Mouse (Mus musculus): ENCODE results near the gene Prkca.

DNA sequence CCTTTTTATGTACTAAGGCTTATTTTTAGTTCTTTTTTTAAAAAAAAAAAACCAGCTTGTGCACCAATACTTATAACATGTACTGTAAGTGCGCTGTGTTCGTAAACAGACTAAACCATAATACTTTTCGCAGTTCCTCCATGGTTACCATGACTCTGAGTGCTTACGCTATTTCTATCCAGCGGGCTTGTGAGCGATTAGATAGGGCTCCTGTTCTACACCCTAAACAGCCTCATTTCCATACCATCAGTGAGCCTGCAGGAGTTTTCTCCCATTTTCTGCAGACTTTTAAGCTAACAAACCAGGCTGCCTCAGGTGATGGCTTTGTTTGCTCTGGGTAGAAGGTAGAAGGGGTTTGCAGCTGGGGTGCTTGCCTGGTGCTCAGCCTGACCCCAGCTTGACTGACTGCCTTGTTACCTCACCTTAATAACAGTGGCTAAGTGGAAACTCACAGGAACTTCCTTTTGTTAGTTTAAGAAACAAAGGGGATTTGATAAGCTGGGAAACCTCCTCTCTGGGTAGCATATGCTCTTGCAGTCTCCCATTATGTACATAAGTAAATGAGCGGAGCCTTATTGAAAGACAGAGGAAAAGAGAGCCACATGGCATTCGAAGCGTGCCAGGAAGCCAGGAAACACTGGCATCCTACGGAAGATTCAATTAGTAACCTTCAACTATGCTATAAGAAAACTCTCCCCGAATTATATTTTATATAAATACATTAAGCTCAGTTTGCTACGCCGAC is 197.8 kb downstream of the Prkca start:
- TF ChIP-seq POLR2A (IDR thresholded peaks at IDR 0.05; ENCODE audit: borderline replicate concordance, insufficient read depth, low read length), result no peak
- no peak for TF ChIP-seq CTCF (IDR thresholded peaks at IDR 0.05; ENCODE audit: borderline replicate concordance, insufficient read depth, low read depth, low read length)

All from cerebellum, adult 2 months (tissue).